In the genomic region with DNA sequence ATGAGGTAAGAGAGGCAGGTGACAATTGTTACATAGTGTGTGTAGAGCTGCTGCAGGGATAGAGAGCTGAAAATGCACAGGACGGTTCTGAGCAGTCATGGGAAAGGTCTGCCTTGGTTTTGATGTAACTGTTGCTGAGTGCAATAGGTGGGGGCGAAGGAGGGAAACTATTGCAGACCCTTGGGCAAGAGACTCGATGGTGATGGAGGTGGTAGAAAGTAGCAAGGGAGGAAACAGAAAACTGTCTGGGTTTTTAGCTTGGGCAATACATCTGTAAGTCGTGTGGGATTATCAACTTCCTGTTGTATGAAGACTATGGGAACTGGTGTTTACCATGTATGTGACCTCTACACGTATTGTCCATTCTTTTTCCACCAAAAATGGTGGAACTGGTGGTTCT, we compare ENCODE assay signal across 24 mouse cellular contexts. TPM values are rescaled to one million over a fixed set of nuclear protein-coding genes. Genes with fewer than 3 reads are reported as not detected.
DNase-seq lines count a peak whose midpoint lies in the region; ATAC-seq lines count a peak whose summit lies in the region.
"Had no signal": no experiment of that assay in that cellular context is flagged by ENCODE, and none has a peak within 500 bp of the region (broad histone marks: within the 10 kb centered on the region; RNA-seq: fewer than 3 reads in every experiment).

No protein-coding gene starts in this region.

- no peaks in the 10 kb centered on the region for H3K27me3 ChIP-seq in heart, embryonic 10.5 days (ENCODE audit: insufficient read depth, poor library complexity, severe bottlenecking)
- H3K27me3 ChIP-seq in forebrain, embryonic 16.5 days (replicated peaks; ENCODE audit: control insufficient read depth, insufficient read depth, low read length): no peaks in the 10 kb centered on the region
- H3K27me3 ChIP-seq: embryonic facial prominence, embryonic 13.5 days; embryonic facial prominence, embryonic 15.5 days; forebrain, embryonic 12.5 days had no signal

- no peaks in the 10 kb centered on the region for H3K4me1 ChIP-seq in heart, embryonic 10.5 days
- no peaks in the 10 kb centered on the region for H3K4me1 ChIP-seq in forebrain, embryonic 16.5 days (replicated peaks; ENCODE audit: control insufficient read depth, insufficient read depth, low read length)
- H3K4me1 ChIP-seq: embryonic facial prominence, embryonic 13.5 days; embryonic facial prominence, embryonic 15.5 days; forebrain, embryonic 10.5 days; forebrain, embryonic 12.5 days had no signal

- WGBS in heart, embryonic 10.5 days: 79% methylated on average over 5 of the region's 5 CpGs
- 90% methylated on average over 5 of the region's 5 CpGs for WGBS in forebrain, embryonic 16.5 days

- H3K4me2 ChIP-seq in forebrain, embryonic 16.5 days (ENCODE audit: low read length): no peak overlapping the region
- H3K4me2 ChIP-seq: embryonic facial prominence, embryonic 13.5 days; embryonic facial prominence, embryonic 15.5 days; forebrain, embryonic 12.5 days had no signal

- DNase-seq in heart, adult 11 months: peak; percentile 37
- no peak for DNase-seq in heart, embryonic 10.5 days (ENCODE audit: low spot score)
- DNase-seq in frontal cortex, postnatal 10 days (ENCODE audit: low spot score in 2 of 2): no peak
- DNase-seq: adrenal gland, adult 2 months; adrenal gland, postnatal 10 days; adrenal gland, postnatal 25 days; cerebellum, adult 11-12 months; cerebellum, adult 2 months; cerebellum, adult 9-10 months; cerebellum, postnatal 10 days; cerebellum, postnatal 25 days; embryo, embryonic 11 days; forebrain, postnatal 0 days had no signal

- no peaks in the 10 kb centered on the region for H3K9me3 ChIP-seq in heart, embryonic 10.5 days
- no peaks in the 10 kb centered on the region for H3K9me3 ChIP-seq in forebrain, embryonic 16.5 days (ENCODE audit: control insufficient read depth, low read length)
- H3K9me3 ChIP-seq: embryonic facial prominence, embryonic 13.5 days; embryonic facial prominence, embryonic 15.5 days; forebrain, embryonic 10.5 days; forebrain, embryonic 12.5 days had no signal

- peak; percentile 83 for ATAC-seq in granulocyte monocyte progenitor cell, adult 5-6 weeks (replicated peaks; ENCODE audit: poor library complexity, severe bottlenecking)
- ATAC-seq in megakaryocyte progenitor cell, adult 5-6 weeks (replicated peaks; ENCODE audit: poor library complexity): peak; percentile 74
- no peak for ATAC-seq in forebrain, embryonic 16.5 days
- ATAC-seq: forebrain, embryonic 14.5 days; forebrain, postnatal 0 days had no signal

- H3K27ac ChIP-seq in heart, embryonic 10.5 days: no peak overlapping the region
- no peak overlapping the region for H3K27ac ChIP-seq in forebrain, embryonic 16.5 days (ENCODE audit: low read length)
- H3K27ac ChIP-seq: embryonic facial prominence, embryonic 13.5 days; embryonic facial prominence, embryonic 15.5 days; forebrain, embryonic 10.5 days; forebrain, embryonic 12.5 days had no signal

- H3K4me3 ChIP-seq in heart, embryonic 10.5 days: no peak overlapping the region
- no peak overlapping the region for H3K4me3 ChIP-seq in forebrain, embryonic 16.5 days (replicated peaks; ENCODE audit: low read length)
- H3K4me3 ChIP-seq: embryonic facial prominence, embryonic 13.5 days; embryonic facial prominence, embryonic 15.5 days; erythroblast, embryonic 14.5 days; forebrain, embryonic 10.5 days; forebrain, embryonic 12.5 days had no signal

- H3K9ac ChIP-seq in forebrain, embryonic 16.5 days (replicated peaks; ENCODE audit: low read depth, low read length): no peak overlapping the region
- H3K9ac ChIP-seq: embryonic facial prominence, embryonic 13.5 days; embryonic facial prominence, embryonic 15.5 days; forebrain, embryonic 12.5 days; forebrain, postnatal 0 days had no signal

- H3K36me3 ChIP-seq in heart, embryonic 10.5 days: no peaks in the 10 kb centered on the region
- no peaks in the 10 kb centered on the region for H3K36me3 ChIP-seq in forebrain, embryonic 16.5 days (ENCODE audit: control insufficient read depth, insufficient read depth)
- H3K36me3 ChIP-seq: embryonic facial prominence, embryonic 15.5 days; forebrain, embryonic 10.5 days; forebrain, embryonic 12.5 days had no signal

RNA-seq across cellular contexts. Expression of a gene that starts 12.5 kb away (rescaled TPM):
- polyA plus RNA-seq in heart, embryonic 10.5 days (2016; fragmentation: Nextera tagmentation; extraction: Ambion mirVana): 5.6 and 6.5 TPM in 2 replicates
- 20.9 and 22.2 TPM in 2 replicates for total RNA-seq in granulocyte monocyte progenitor cell, adult 5-6 weeks (2014; fragmentation: Nextera tagmentation)
- total RNA-seq in granulocyte monocyte progenitor cell, adult 5-6 weeks (2017): 15.6 and 16.8 TPM in 2 replicates
- total RNA-seq in megakaryocyte progenitor cell, adult 5-6 weeks (2015): 19.0 and 24.4 TPM in 2 replicates
- 14.2 and 14.4 TPM in 2 replicates for total RNA-seq in megakaryocyte progenitor cell, adult 5-6 weeks (2017)
- polyA plus RNA-seq in forebrain, embryonic 16.5 days (2015; fragmentation: Nextera tagmentation; extraction: Ambion mirVana): 15.4 and 15.6 TPM in 2 replicates
- polyA plus RNA-seq: erythroblast, embryonic 14.5 days had no signal

RNA-seq across cellular contexts. Expression of a gene that starts 57.9 kb away (rescaled TPM):
- 0.39 and 0.67 TPM in 2 replicates for polyA plus RNA-seq in heart, embryonic 10.5 days (2016; fragmentation: Nextera tagmentation; extraction: Ambion mirVana)
- 0.58 and 1.1 TPM in 2 replicates for total RNA-seq in granulocyte monocyte progenitor cell, adult 5-6 weeks (2014; fragmentation: Nextera tagmentation)
- total RNA-seq in granulocyte monocyte progenitor cell, adult 5-6 weeks (2017): 0.60 and 0.62 TPM in 2 replicates
- total RNA-seq in megakaryocyte progenitor cell, adult 5-6 weeks (2015): 0.15 and 0.49 TPM in 2 replicates
- total RNA-seq in megakaryocyte progenitor cell, adult 5-6 weeks (2017): 0.27 and 0.42 TPM in 2 replicates
- polyA plus RNA-seq in forebrain, embryonic 16.5 days (2015; fragmentation: Nextera tagmentation; extraction: Ambion mirVana): 1.9 and 2.6 TPM in 2 replicates
- total RNA-seq: MEL had no signal
- polyA plus RNA-seq: C2C12; cerebellum, adult 2 months; erythroblast, embryonic 14.5 days had no signal
